Mouse (Mus musculus) myocyte (in vitro differentiated cells): ENCODE data around the gene Timmdc1. TPM values are rescaled to one million over a fixed set of nuclear protein-coding genes. Genes with fewer than 3 reads are reported as not detected.

ENCODE experiments used
- H3K27me3 ChIP-seq: one replicate; pipeline ENCODE4 v1.6.1; 2011; ENCODE audit not compliant: control insufficient read depth, insufficient read depth, insufficient read length
- H3K36me3 ChIP-seq: one replicate; pipeline ENCODE4 v1.6.1; 2011; ENCODE audit not compliant: control insufficient read depth, insufficient read depth
- H3K4me2 ChIP-seq: one replicate; pipeline ENCODE4 v1.6.1; 2011; ENCODE audit warnings: low read depth, control low read depth
- H3K4me3 ChIP-seq: one replicate; pipeline ENCODE4 v1.5.1; 2011; ENCODE audit warnings: mild to moderate bottlenecking, control low read depth, moderate library complexity
- H3K79me2 ChIP-seq: one replicate; pipeline ENCODE4 v1.6.1; 2011; ENCODE audit not compliant: control insufficient read depth, insufficient read depth
- H3ac ChIP-seq: one replicate; pipeline ENCODE4 v1.6.1; 2011; ENCODE audit not compliant: control insufficient read depth, insufficient read length
- CEBPB ChIP-seq: IDR thresholded peaks from 2 replicates; pipeline ENCODE4 v1.6.1; 2011; ENCODE audit warnings: mild to moderate bottlenecking, moderate library complexity; ENCODE audit not compliant: poor library complexity, insufficient read depth, severe bottlenecking
- E2F4 ChIP-seq: IDR thresholded peaks from one replicate; pipeline ENCODE4 v1.6.1; 2011; ENCODE audit warnings: mild to moderate bottlenecking, control low read depth, moderate library complexity; ENCODE audit not compliant: insufficient read depth
- MAX ChIP-seq: IDR thresholded peaks from one replicate; pipeline ENCODE4 v1.6.1; 2011; ENCODE audit warnings: low read depth, mild to moderate bottlenecking, control low read depth
- MYOD1 ChIP-seq, 3 experiments: IDR thresholded peaks; one replicate each; pipeline ENCODE4 v1.6.1; 2011; ENCODE audit warnings: control low read depth in 2 of 3, low read depth in 2 of 3, mild to moderate bottlenecking in 2 of 3, moderate library complexity in 1 of 3; ENCODE audit not compliant: insufficient read length in 2 of 3, control insufficient read depth in 1 of 3
- MYOG ChIP-seq, 3 experiments: IDR thresholded peaks; one replicate each; pipeline ENCODE4 v1.6.1; 2011; ENCODE audit warnings: control low read depth in 2 of 3, low read depth in 2 of 3, mild to moderate bottlenecking in 2 of 3; ENCODE audit not compliant: insufficient read length in 2 of 3, control insufficient read depth in 1 of 3, insufficient read depth in 1 of 3
- POLR2A ChIP-seq: IDR thresholded peaks from one replicate; pipeline ENCODE4 v1.6.1; 2011; ENCODE audit warnings: low read depth, mild to moderate bottlenecking, control low read depth, moderate library complexity; ENCODE audit not compliant: insufficient read length
- POLR2AphosphoS2 ChIP-seq: IDR thresholded peaks from one replicate; pipeline ENCODE4 v1.6.1; 2011; ENCODE audit warnings: low read depth, control low read depth; ENCODE audit not compliant: insufficient read length
- REST ChIP-seq: IDR thresholded peaks from one replicate; pipeline ENCODE4 v1.6.1; 2011; ENCODE audit warnings: mild to moderate bottlenecking, control low read depth, moderate library complexity; ENCODE audit not compliant: insufficient read depth, insufficient read length
- SRF ChIP-seq: IDR thresholded peaks from one replicate; pipeline ENCODE4 v1.6.1; 2011; ENCODE audit warnings: low read depth; ENCODE audit not compliant: control insufficient read depth, insufficient read length
- TCF12 ChIP-seq: IDR thresholded peaks from one replicate; pipeline ENCODE4 v1.6.1; 2011; ENCODE audit warnings: mild to moderate bottlenecking, control low read depth; ENCODE audit not compliant: poor library complexity, insufficient read depth, severe bottlenecking
- TCF3 ChIP-seq: IDR thresholded peaks from one replicate; pipeline ENCODE4 v1.6.1; 2011; ENCODE audit warnings: low read depth, control low read depth; ENCODE audit not compliant: insufficient read length
- USF1 ChIP-seq: IDR thresholded peaks from one replicate; pipeline ENCODE4 v1.6.1; 2011; ENCODE audit warnings: low read depth, mild to moderate bottlenecking, control low read depth, moderate library complexity
- polyA plus RNA-seq: library from polyadenylated mRNA; unstranded; fragments of >200 nt; fragmentation: generic; extraction: Trizol; gene quantifications from one replicate; pipeline ENCODE4 v1.2.1, GENCODE M21; 2012; ENCODE audit warnings: missing spikeins

The Timmdc1 gene
- polyA plus RNA-seq, 1 experiment, result 41.4 TPM

GRCm38 (mm10) chr16:38548000-38548399, 25.5 kb upstream of the Timmdc1 start:
- H3K36me3 ChIP-seq, result peaks cover 4% of the 10 kb centered on the region
- no peak overlapping the region for H3K4me3 ChIP-seq
- H3K4me2 ChIP-seq, result no peak overlapping the region
- peaks cover 6% of the 10 kb centered on the region for H3K79me2 ChIP-seq
- H3ac ChIP-seq, result no peak overlapping the region
- H3K27me3 ChIP-seq, result no peaks in the 10 kb centered on the region
- TF ChIP-seq MYOD1 (IDR thresholded peaks at IDR 0.05; ENCODE audit: control insufficient read depth in 1 of 3, insufficient read length in 2 of 3, low read depth in 2 of 3), result no peak
- TF ChIP-seq REST, result no peak
- TF ChIP-seq TCF12, result no peak
- TF ChIP-seq POLR2AphosphoS2, result no peak

GRCm38 (mm10) chr16:38538716-38539380, 16.4 kb upstream of the Timmdc1 start:
- Histone ChIP-seq H3K79me2 (no peaks in the 10 kb centered on the region), H3K36me3 (peaks cover 31% of the 10 kb centered on the region), H3ac (no peak overlapping the region), H3K4me3 (no peak overlapping the region), H3K27me3 (no peaks in the 10 kb centered on the region), H3K4me2 (no peak overlapping the region)
- TF ChIP-seq CEBPB (no peak), MYOG (IDR thresholded peaks at IDR 0.05; ENCODE audit: control insufficient read depth in 1 of 3, insufficient read depth in 1 of 3, insufficient read length in 2 of 3, low read depth in 2 of 3) (no peak), MAX (no peak), MYOD1 (IDR thresholded peaks at IDR 0.05; ENCODE audit: control insufficient read depth in 1 of 3, insufficient read length in 2 of 3, low read depth in 2 of 3) (no peak), USF1 (no peak), POLR2A (no peak), E2F4 (no peak), POLR2AphosphoS2 (no peak), TCF12 (no peak), TCF3 (no peak), REST (no peak)

DNA sequence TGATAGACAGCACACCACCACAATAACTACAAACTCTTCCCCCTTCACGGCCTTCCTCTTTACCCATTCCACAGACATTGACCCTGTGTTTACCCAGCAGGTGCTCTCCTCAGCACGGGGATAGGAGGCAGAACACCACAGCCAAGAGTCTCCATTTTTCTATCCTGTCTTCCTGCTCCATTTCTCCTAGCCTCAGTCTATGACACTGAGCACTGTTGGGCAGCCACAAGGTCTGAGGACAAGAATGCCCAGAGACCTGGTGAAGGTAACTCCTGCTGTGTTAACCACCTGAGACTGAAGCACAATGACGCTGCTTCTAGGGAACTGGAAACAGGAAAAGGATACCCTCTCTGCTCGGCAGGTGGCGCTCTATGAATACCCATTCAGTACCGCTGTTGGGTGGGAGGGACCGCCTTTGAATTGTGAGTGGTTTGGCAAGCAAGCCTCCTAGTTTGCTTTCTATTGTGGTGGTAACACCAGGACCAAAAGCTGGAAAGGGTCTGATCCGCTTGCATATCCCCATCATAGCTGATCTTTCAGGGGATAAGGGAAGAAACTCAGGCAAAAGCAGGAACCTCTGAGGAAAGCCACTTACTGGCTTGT, 14.2 kb upstream of the Timmdc1 start:
- H3K4me2 ChIP-seq, result no peak overlapping the region
- H3ac ChIP-seq, result no peak overlapping the region
- H3K79me2 ChIP-seq, result no peaks in the 10 kb centered on the region
- H3K27me3 ChIP-seq, result no peaks in the 10 kb centered on the region
- H3K4me3 ChIP-seq, result no peak overlapping the region
- H3K36me3 ChIP-seq, result peaks cover 23% of the 10 kb centered on the region
- TF ChIP-seq POLR2AphosphoS2 (no peak), TCF3 (no peak), MYOD1 (IDR thresholded peaks at IDR 0.05; ENCODE audit: control insufficient read depth in 1 of 3, insufficient read length in 2 of 3, low read depth in 2 of 3) (no peak), MAX (no peak), REST (no peak), E2F4 (no peak), MYOG (IDR thresholded peaks at IDR 0.05; ENCODE audit: control insufficient read depth in 1 of 3, insufficient read depth in 1 of 3, insufficient read length in 2 of 3, low read depth in 2 of 3) (no peak), SRF (no peak), TCF12 (no peak), CEBPB (no peak), POLR2A (no peak), USF1 (no peak)

DNA sequence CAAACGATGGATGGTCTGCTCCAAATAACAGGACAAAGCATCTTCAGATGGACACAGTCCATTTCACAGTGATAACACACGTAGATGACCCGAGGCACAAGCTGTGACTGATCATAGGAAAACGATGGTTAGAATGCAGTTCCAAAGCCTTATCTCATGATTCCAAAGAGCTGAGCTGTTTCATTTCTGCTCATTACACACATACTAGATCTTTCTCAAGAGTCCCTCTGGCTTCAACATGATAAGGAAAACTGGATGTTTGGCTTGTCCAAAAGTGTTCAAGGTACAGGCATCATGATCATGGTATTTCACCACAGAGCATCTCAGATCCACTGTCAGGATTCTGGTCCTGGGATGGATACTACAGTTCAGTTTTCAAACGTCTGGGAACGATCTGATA, 3.8 kb upstream of the Timmdc1 start:
- Histone ChIP-seq H3K4me2 (no peak overlapping the region), H3K4me3 (no peak overlapping the region), H3K79me2 (peaks cover 17% of the 10 kb centered on the region), H3K36me3 (peaks cover 38% of the 10 kb centered on the region), H3K27me3 (no peaks in the 10 kb centered on the region), H3ac (no peak overlapping the region)
- TF ChIP-seq TCF12, result no peak
- no peak for TF ChIP-seq TCF3
- TF ChIP-seq POLR2AphosphoS2, result no peak
- no peak for TF ChIP-seq MYOD1 (IDR thresholded peaks at IDR 0.05; ENCODE audit: control insufficient read depth in 1 of 3, insufficient read length in 2 of 3, low read depth in 2 of 3)
- no peak for TF ChIP-seq SRF
- TF ChIP-seq MYOG (IDR thresholded peaks at IDR 0.05; ENCODE audit: control insufficient read depth in 1 of 3, insufficient read depth in 1 of 3, insufficient read length in 2 of 3, low read depth in 2 of 3), result no peak
- TF ChIP-seq POLR2A, result no peak
- no peak for TF ChIP-seq E2F4
- TF ChIP-seq MAX, result no peak
- TF ChIP-seq REST, result no peak
- no peak for TF ChIP-seq CEBPB
- TF ChIP-seq USF1, result no peak
